Mouse (Mus musculus) frontal cortex, postnatal 14 days (tissue): Measurements from ENCODE around the gene Slf2.

Source experiments
- DNase-seq, 2 experiments: peaks; one replicate each; pipeline ENCODE4 v3.0.0; 2022; ENCODE audit warnings: low spot score in 2 of 2

Slf2 gene

DNA sequence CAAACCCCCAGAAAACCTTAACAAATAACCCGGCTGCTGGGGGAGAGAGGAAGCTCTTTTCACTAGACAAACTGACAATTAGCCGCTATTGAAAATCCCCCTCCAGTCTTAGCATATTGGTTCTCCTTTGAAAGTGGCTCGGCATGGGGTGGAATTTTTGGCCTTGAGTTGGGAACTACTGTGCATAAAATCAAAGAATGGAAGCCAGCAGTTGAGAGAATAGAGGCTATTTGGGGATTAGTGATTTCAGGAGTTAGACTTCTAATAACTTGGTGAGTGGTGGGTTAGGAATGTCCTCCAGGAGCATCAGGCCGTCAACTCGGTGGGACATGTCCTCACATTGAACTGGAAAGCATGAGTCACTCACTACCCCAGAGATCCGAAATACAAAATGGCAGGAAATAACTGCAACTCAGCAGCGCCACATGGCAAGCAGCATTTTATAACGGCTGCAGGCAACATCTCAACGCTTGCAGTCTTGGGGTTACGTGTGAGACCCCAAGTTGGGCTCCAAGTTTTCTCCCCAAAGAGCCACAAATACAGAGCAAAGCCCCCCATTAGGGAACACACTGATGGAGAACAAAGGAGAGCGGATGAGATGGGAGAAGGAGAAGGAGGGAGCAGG lies 22.0 kb upstream of the Slf2 start:
- no peak for DNase-seq

DNA sequence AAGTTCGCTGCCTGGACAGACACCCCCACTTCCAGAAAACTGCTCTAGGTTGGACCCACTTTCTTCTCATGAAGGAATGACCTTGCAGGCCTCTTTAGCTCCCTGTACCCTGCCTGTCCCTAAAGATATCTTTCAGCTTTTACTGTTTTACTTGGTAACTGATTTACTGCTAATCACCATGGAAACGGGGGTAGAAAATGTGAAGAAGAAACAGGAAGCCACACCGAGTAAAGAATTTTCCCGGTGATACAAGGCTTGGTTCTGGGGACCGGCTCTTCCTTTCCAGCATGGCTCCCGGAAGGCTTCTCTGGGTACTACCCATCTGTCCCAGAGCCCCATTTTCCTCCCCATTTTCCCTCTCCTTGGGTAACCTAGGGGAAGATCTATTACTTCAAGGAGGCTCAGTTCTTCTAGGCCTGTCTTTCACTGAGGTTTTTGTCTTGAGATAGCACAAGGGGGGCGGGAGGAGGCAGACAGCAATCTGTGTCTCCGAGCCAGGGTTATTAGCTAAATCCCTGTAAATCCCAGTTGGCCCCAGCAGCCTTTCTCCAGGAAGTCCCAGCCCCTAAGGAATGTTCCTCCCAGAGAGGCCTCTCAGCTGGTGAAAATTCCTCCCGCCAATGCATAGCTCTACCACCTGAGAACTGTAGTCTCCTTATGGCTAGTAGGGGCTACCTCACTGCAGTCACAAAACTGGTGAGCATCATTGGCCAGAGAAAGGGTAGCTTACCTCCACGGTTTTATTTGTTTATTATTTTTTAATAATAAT lies 16.3 kb upstream of the Slf2 start:
- no peak for DNase-seq

DNA sequence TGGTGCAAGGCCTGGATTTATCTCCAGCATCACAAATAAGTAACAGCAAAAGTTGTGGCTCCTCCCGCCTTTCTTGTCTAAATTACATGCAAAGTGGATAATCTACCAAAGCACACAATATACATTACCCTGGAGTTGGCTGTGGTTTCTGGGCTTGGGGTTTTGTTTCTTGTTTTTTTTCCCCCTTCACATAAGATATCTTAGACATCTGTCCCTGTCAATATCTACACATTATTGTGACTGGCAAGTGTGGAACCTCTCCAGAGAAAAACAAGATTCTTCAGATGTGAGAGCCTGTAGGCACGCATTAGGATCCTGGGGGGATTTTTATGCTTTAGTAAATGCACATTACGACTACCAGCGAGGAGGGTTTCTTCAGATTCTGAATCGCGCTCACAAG lies 12.8 kb upstream of the Slf2 start:
- DNase-seq, result no peak

- DNase-seq, result no peak
Observed at GRCm38 (mm10) chr19:44921466-44922139, 9.3 kb upstream of the Slf2 start.

DNA sequence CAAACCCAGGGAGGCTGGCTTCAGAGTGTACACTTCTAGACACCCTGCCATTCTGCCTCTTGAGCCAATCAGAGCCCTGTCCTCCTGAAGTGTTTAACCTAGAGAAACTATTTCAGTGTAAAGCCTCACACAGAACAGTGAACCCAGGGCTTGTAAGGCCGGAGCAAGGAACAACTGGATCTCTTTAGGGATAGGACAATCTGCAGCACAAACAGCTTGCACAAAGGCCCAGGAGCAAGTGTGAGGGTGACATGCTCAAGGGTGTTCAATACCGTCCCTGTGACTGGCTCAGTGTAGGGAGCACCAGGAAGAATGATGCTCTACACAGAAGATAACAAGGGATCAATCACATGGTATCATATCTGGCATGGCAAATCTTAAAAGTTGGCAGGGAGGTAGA lies 8.4 kb upstream of the Slf2 start:
- DNase-seq, result no peak

DNA sequence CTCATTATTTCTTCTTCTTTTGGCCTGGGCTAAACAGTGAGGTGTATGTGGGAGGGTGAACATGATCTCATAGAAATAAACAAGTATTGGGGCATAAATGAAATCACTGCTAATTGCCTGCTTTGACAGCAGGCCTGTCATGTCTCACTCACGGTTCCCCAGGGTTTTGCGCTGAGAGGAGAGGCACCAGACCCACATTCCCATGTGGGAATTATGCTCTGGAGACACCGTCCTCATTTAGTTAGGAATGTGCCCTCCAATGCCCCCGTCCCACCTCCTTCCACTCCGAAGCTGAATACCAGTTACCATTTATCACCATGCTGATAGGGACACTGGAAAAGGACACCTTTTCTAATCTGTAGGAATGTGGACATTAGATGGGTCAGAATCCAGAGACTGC lies 6.3 kb upstream of the Slf2 start:
- DNase-seq, result no peak

GRCm38 (mm10) chr19:44926781-44927180 lies 4.2 kb upstream of the Slf2 start:
- no peak for DNase-seq

GRCm38 (mm10) chr19:44927250-44927649 lies 3.7 kb upstream of the Slf2 start:
- DNase-seq, result no peak

DNA sequence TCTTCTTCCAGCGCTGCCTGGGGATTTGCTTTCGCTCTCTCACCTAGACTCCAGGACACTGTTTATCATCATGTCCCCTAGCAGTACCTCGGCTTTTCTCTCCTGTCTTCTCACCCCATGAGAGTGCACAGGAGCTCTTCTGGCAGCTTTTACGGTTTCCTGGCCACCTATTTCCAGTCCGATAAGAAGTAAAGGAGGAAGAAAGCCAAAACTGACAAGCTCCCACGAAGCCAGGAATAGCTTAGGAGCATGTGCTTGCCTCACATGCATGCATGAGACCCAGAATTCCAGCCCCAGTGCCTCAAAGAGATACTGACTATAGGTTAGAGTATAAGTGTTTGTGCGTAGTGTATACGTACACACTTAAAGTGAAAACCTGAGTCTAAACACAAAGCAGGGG lies 2.8 kb upstream of the Slf2 start:
- DNase-seq, result no peak

- no peak for DNase-seq
Observed at GRCm38 (mm10) chr19:44929251-44929650, 1.7 kb upstream of the Slf2 start.

- no peak for DNase-seq
Observed at GRCm38 (mm10) chr19:44929663-44930062, 1.3 kb upstream of the Slf2 start.

DNA sequence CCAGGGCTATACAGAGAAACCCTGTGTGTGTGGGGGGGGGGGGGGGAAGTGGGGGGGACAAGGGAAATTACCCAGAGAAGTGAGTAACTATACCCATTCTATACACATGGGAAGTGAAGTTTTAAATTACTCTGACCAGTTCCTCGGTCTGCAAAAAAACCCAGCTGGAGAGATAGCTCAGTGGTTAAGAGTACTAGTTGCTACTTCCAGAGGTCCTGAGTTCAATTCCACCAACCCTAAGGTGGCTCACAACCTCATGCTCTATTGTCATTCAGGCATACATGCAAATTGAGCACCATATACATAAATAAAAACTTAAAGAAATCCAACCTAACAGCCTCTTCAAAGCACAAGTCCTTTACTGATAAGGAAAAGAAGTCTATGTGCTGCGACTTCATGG lies 829 bp upstream of the Slf2 start:
- no peak for DNase-seq

- DNase-seq, result peak; percentile 75 to 80
Observed at GRCm38 (mm10) chr19:44931454-44931759, 456 bp downstream of the Slf2 start.

GRCm38 (mm10) chr19:44932051-44932450 lies 1.1 kb downstream of the Slf2 start:
- DNase-seq, result no peak

- DNase-seq, result no peak
Observed at GRCm38 (mm10) chr19:44933136-44933535, 2.2 kb downstream of the Slf2 start.

DNA sequence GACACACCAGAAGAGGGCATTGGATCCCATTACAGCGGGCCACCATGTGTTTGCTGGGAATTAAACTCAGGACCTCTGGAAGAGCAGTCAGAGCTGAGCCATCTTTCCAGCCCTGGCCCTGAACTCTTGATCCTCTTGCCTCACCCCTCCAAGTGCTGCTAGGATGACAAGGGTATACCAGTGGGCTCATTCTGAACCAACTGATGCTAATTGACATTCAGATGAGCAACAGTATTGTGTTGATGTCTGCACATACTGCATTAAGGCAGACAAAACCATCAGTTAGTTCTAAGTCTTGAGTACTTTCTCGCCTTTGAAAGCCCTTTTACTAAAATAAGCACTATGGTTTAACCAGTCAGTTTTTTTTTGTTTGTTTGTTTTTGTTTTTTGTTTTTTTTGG lies 28.7 kb downstream of the Slf2 start:
- no peak for DNase-seq

DNA sequence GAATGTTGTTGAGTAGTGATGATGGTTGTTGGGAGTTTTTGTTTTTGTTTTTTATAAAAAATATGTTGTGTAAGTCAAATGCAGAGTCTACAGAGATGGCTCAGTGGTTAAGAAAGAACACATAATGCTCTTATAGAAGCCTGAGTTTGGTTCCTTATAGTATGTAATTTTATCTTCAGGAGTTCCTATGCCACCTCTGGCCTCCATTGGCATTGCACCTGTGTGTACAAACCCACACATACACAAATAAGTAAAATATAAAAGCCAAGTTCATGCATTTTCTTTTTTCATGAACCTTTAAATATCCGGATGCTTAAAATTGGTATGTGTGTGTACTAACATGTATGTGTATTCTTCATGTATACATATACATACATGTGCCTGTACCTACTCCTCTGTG lies 35.0 kb downstream of the Slf2 start:
- no peak for DNase-seq

DNA sequence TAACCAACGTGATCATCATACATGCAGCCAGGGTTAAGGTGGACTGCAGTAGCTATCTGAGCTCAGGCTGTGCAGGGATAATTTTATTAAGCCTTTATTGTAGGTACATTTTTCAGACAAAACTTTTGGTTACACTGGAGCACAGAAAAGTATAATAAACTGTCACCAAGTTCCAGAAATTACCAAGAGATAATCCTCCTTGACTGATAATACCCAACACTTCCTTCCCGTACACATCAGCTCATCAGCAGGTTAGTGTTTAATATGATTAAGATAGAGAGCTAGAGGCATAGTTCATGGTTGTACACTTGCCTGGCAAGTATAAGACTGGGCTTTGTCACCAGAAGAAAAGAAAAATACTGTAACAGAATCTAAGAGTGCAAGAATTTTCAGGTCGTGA lies 37.4 kb downstream of the Slf2 start:
- no peak for DNase-seq

DNA sequence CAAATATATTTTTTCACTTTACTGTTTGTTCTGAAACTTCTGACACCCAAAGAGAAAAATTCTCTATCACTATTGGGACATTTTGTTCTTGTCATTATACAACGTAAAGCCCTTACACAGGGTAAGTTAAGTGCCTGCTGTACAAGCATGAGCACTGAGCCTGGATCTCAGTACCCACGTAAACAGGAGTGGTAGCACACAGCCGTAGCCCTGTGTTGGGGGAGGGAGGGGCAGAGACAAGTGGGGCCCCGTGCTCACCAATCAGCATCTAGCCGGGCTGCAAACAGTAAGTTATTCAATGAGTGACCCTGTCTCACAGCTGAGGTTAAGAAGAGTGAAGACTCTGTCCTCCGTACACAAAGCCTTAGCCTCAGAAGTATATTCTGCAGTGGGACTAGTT lies 45.7 kb downstream of the Slf2 start:
- DNase-seq, result no peak

GRCm38 (mm10) chr19:44977148-44977547 lies 46.2 kb downstream of the Slf2 start:
- no peak for DNase-seq

DNA sequence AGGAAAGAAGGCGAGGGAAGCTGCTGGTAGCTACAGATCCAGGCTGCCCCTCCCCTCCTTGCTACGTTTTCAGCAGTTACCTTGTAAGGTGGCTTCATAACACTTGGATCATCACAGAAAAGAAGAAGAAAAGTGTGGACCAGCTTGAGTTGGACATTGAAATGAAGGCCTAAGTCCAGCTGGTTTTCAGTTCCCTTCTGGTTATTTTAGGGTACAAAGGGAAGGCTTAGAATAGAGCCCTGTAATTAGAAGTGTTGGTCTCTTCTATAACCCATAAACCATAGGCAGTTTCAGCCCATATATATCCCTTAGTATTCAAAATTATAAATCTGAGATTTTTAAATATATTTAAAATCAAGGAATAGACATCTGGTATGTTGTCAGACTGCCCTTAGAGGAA lies 49.8 kb downstream of the Slf2 start:
- DNase-seq, result no peak

- no peak for DNase-seq
Observed at GRCm38 (mm10) chr19:44982477-44983115, 51.6 kb downstream of the Slf2 start.

DNA sequence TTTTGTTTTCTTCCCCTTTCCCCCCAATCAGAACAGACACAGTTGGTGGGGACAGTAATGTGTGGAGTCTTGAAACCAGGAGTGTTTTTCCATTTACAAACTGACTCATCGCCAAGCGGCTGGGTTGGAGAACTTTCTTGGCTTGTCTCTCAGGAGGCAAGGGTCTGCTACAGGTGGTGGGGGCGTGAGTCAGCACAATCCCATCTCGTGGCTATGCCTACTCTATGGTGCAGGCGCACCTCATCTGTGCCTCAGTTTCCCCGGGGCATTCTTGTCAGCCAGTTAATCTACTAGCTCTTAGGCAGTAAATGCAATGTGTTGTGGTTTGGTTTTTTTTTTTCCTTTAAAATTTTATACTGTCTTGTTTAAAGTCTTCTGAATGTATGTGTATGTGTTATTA lies 52.4 kb downstream of the Slf2 start:
- DNase-seq, result no peak
